Mouse (Mus musculus) stomach, postnatal 0 days (tissue): ENCODE measurements around the gene Gm49337.

Source experiments
- CTCF ChIP-seq: IDR thresholded peaks from 2 replicates; pipeline ENCODE4 v1.5.1; 2016; ENCODE audit warnings: antibody characterized with exemption, low read depth, mild to moderate bottlenecking, moderate library complexity
- EP300 ChIP-seq: optimal IDR thresholded peaks from 2 replicates; pipeline ENCODE3; 2016; ENCODE audit warnings: antibody characterized with exemption

DNA sequence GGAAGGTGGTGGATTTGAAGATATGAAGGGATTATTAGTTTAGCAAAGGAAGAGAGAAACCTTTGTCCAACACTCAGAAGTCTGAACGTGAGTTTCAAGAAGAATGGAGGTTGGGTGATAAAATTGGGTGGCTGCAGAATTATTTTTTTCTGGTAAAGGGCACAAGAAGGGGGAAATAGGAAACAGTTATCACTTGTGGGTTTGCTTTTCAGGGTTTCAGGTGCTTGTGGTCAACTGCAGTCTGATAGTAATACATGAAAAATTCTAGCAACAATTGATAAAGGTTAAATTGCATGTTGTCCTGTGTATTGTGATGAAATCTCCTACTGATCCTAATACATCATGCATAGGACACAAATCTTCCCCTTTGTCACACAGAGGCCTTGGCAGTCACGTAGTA, 71.1 kb downstream of the Gm49337 start:
- TF ChIP-seq EP300 (no peak), CTCF (no peak)
